Mouse (Mus musculus) liver, embryonic 14.5 days (tissue): Measurements from ENCODE around the gene Tmub2.

Source experiments
- CTCF ChIP-seq: IDR thresholded peaks from 2 replicates; pipeline ENCODE4 v1.5.1; 2016; ENCODE audit warnings: antibody characterized with exemption, low read depth, control low read depth
- EP300 ChIP-seq: IDR thresholded peaks from 2 replicates; pipeline ENCODE4 v1.6.1; 2016; ENCODE audit warnings: antibody characterized with exemption, low read depth

DNA sequence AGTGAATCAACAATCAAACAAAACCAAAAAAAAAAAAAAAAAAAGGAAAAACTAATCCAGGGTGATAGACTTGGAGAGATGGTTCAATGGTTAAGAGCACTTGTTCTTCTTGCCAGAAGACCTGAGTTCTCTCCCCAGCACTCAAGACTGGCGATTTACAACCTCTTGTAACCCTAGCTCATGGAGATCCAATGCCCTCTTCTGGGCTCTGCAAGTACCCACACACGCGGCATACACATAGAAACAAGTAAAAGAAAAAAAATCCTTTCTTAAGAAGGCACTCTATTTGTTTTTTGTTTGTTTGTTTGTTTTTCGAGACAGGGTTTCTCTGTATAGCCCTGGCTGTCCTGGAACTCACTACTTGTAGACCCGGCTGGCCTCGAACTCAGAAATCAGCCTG is 809 bp upstream of the Tmub2 start:
- 0 out of 2 replicates have a peak, but pooled peaks have one; percentile 21 for TF ChIP-seq CTCF
- TF ChIP-seq EP300 = no peak
